Mouse (Mus musculus): Measurements from ENCODE around the gene Ago3.

GRCm38 (mm10) chr4:126287302-126287995 lies 141.9 kb downstream of the Ago3 start:
- no peak for TF ChIP-seq POLR2A (IDR thresholded peaks at IDR 0.05; ENCODE audit: low read depth, low read length)
- TF ChIP-seq KAT2A (IDR thresholded peaks at IDR 0.05; ENCODE audit: insufficient replicate concordance, low read length), result no peak
- no peak for TF ChIP-seq EP300 (IDR thresholded peaks at IDR 0.05; ENCODE audit: low read length)
- no peak for TF ChIP-seq E2F4 (IDR thresholded peaks at IDR 0.05; ENCODE audit: insufficient replicate concordance, low read depth, low read length)
- TF ChIP-seq POLR2AphosphoS2 (IDR thresholded peaks at IDR 0.05; ENCODE audit: low read depth, low read length), result no peak
- TF ChIP-seq RCOR1 (conservative IDR thresholded peaks at IDR 0.05; ENCODE audit: low read depth, low read length), result no peak

Data from CH12.LX (cell line).